Mouse (Mus musculus) forebrain, embryonic 13.5 days (tissue): ENCODE data around the gene Shank2. TPM values are rescaled to one million over a fixed set of nuclear protein-coding genes. Genes with fewer than 3 reads are reported as not detected.

Experiments
- ATAC-seq: fragments of 200-750 bp; cut with Nextera tagmentation; 2 replicates; pipeline ENCODE4 v1.8.0; 2017
- H3K27ac ChIP-seq: fragments of 300-500 bp; sonication (generic); 2 replicates; pipeline ENCODE4 v1.5.1; 2015; ENCODE audit warnings: inconsistent platforms, mild to moderate bottlenecking, moderate library complexity
- H3K27me3 ChIP-seq: fragments of 300-500 bp; sonication (generic); 2 replicates; pipeline ENCODE4 v1.6.1; 2015; ENCODE audit warnings: mild to moderate bottlenecking, inconsistent platforms
- H3K36me3 ChIP-seq: fragments of 300-500 bp; sonication (generic); 2 replicates; pipeline ENCODE4 v1.6.1; 2015; ENCODE audit warnings: mild to moderate bottlenecking, inconsistent platforms; ENCODE audit not compliant: poor library complexity, severe bottlenecking
- H3K4me1 ChIP-seq: fragments of 300-500 bp; sonication (generic); 2 replicates; pipeline ENCODE4 v1.6.1; 2015; ENCODE audit warnings: inconsistent platforms
- H3K4me2 ChIP-seq: fragments of 300-500 bp; sonication (generic); 2 replicates; pipeline ENCODE4 v1.6.1; 2015; ENCODE audit warnings: inconsistent platforms, mild to moderate bottlenecking, moderate library complexity
- H3K4me3 ChIP-seq: fragments of 300-500 bp; sonication (generic); 2 replicates; pipeline ENCODE4 v1.5.1; 2015; ENCODE audit warnings: mild to moderate bottlenecking, inconsistent platforms
- H3K9ac ChIP-seq: fragments of 300-500 bp; sonication (generic); 2 replicates; pipeline ENCODE4 v1.6.1; 2015; ENCODE audit warnings: mild to moderate bottlenecking, inconsistent platforms
- H3K9me3 ChIP-seq: fragments of 300-500 bp; sonication (generic); replicated peaks from 2 replicates; pipeline ENCODE4 v1.6.1; 2016; ENCODE audit warnings: inconsistent platforms
- WGBS: fragments of 180-500 bp; shearing (Covaris S2); methylation state at CpG from one replicate; pipeline ENCODE4 v1.1.7; 2015; 5-methylcytosine and 5-hydroxymethylcytosine counted together
- polyA plus RNA-seq: library from polyadenylated mRNA; unstranded; fragments of >200 nt; fragmentation: Nextera tagmentation; extraction: Ambion mirVana; gene quantifications from 2 replicates; pipeline ENCODE4 v1.2.1, GENCODE M21; 2015

The Shank2 gene
- polyA plus RNA-seq, 1 experiment from 2014 or later: 4.1 TPM

- Histone ChIP-seq H3K4me1 (peaks cover 18% of the 10 kb centered on the region), H3K4me2 (peak overlapping the region; percentile 69), H3K4me3 (peak overlapping the region; percentile 43), H3K9ac (peak overlapping the region; percentile 68), H3K27me3 (peaks cover 32% of the 10 kb centered on the region), H3K9me3 (no peaks in the 10 kb centered on the region), H3K36me3 (no peaks in the 10 kb centered on the region), H3K27ac (no peak overlapping the region; the same call in 1 of the 2 replicates)
- WGBS: 73% methylated on average over 3 of the region's 3 CpGs
- ATAC-seq: no peak
Measured at GRCm38 (mm10) chr7:144176234-144176730, 174.6 kb downstream of the Shank2 start.

- Histone ChIP-seq H3K4me2 (no peak overlapping the region), H3K27me3 (peaks cover 22% of the 10 kb centered on the region), H3K4me3 (no peak overlapping the region), H3K36me3 (no peaks in the 10 kb centered on the region), H3K27ac (no peak overlapping the region), H3K9ac (no peak overlapping the region), H3K4me1 (peaks cover 13% of the 10 kb centered on the region), H3K9me3 (no peaks in the 10 kb centered on the region)
- no peak for ATAC-seq
- 91% methylated on average over 6 of the region's 6 CpGs for WGBS
Measured at GRCm38 (mm10) chr7:144179436-144179835, 177.7 kb downstream of the Shank2 start.

GRCm38 (mm10) chr7:144180885-144181284 lies 179.2 kb downstream of the Shank2 start:
- Histone ChIP-seq H3K4me1 (peaks cover under 1% of the 10 kb centered on the region; the same call in 1 of the 2 replicates), H3K27ac (no peak overlapping the region), H3K36me3 (no peaks in the 10 kb centered on the region), H3K4me2 (no peak overlapping the region), H3K4me3 (no peak overlapping the region), H3K9ac (no peak overlapping the region), H3K9me3 (no peaks in the 10 kb centered on the region), H3K27me3 (peaks cover 11% of the 10 kb centered on the region; the same call in 1 of the 2 replicates)
- ATAC-seq: peak; percentile 66
- 20% methylated on average over 6 of the region's 6 CpGs for WGBS

- Histone ChIP-seq H3K4me1 (no peaks in the 10 kb centered on the region), H3K9ac (no peak overlapping the region), H3K27me3 (no peaks in the 10 kb centered on the region), H3K4me2 (no peak overlapping the region), H3K36me3 (no peaks in the 10 kb centered on the region; the same call in 1 of the 2 replicates), H3K27ac (no peak overlapping the region), H3K4me3 (no peak overlapping the region), H3K9me3 (no peaks in the 10 kb centered on the region)
- 65% methylated on average over 11 of the region's 11 CpGs for WGBS
- no peak for ATAC-seq
Measured at GRCm38 (mm10) chr7:144187869-144188430, 186.2 kb downstream of the Shank2 start.

GRCm38 (mm10) chr7:144189446-144189845 lies 187.7 kb downstream of the Shank2 start:
- WGBS: 85% methylated on average over 4 of the region's 4 CpGs
- no peaks in the 10 kb centered on the region for H3K27me3 ChIP-seq
- H3K36me3 ChIP-seq: peaks cover 5% of the 10 kb centered on the region
- H3K4me2 ChIP-seq: no peak overlapping the region
- no peak for ATAC-seq
- H3K9ac ChIP-seq: no peak overlapping the region
- no peak overlapping the region for H3K4me3 ChIP-seq
- no peaks in the 10 kb centered on the region for H3K4me1 ChIP-seq
- H3K27ac ChIP-seq: no peak overlapping the region
- no peaks in the 10 kb centered on the region for H3K9me3 ChIP-seq

GRCm38 (mm10) chr7:144198491-144198890 lies 196.8 kb downstream of the Shank2 start:
- H3K4me2 ChIP-seq: no peak overlapping the region
- no peaks in the 10 kb centered on the region for H3K27me3 ChIP-seq
- H3K4me3 ChIP-seq: no peak overlapping the region
- H3K9me3 ChIP-seq: no peaks in the 10 kb centered on the region
- no peaks in the 10 kb centered on the region for H3K4me1 ChIP-seq
- ATAC-seq: no peak
- WGBS: 86% methylated on average over 2 of the region's 2 CpGs
- peaks cover 6% of the 10 kb centered on the region; the same call in 1 of the 2 replicates for H3K36me3 ChIP-seq
- no peak overlapping the region for H3K27ac ChIP-seq
- H3K9ac ChIP-seq: no peak overlapping the region

- 84% methylated on average over 7 of the region's 7 CpGs for WGBS
Measured at GRCm38 (mm10) chr7:144202017-144202682, 200.4 kb downstream of the Shank2 start.

GRCm38 (mm10) chr7:144204290-144204689 lies 202.6 kb downstream of the Shank2 start:
- no peak overlapping the region for H3K9ac ChIP-seq

More at GRCm38 (mm10) chr7:144202017-144202682, 200.4 kb downstream of the Shank2 start:
- Histone ChIP-seq H3K9ac (no peak overlapping the region), H3K27ac (no peak overlapping the region), H3K4me2 (no peak overlapping the region), H3K9me3 (no peaks in the 10 kb centered on the region), H3K4me3 (no peak overlapping the region), H3K4me1 (no peaks in the 10 kb centered on the region), H3K36me3 (no peaks in the 10 kb centered on the region), H3K27me3 (no peaks in the 10 kb centered on the region)
- no peak for ATAC-seq

GRCm38 (mm10) chr7:144205161-144205560 lies 203.4 kb downstream of the Shank2 start:
- Histone ChIP-seq H3K27ac (no peak overlapping the region), H3K9ac (no peak overlapping the region), H3K9me3 (no peaks in the 10 kb centered on the region), H3K4me2 (no peak overlapping the region), H3K27me3 (no peaks in the 10 kb centered on the region), H3K4me1 (no peaks in the 10 kb centered on the region), H3K4me3 (no peak overlapping the region), H3K36me3 (no peaks in the 10 kb centered on the region)
- no peak for ATAC-seq
- WGBS: 83% methylated on average over 1 of the region's 1 CpGs

More at GRCm38 (mm10) chr7:144204290-144204689, 202.6 kb downstream of the Shank2 start:
- WGBS: 72% methylated on average over 3 of the region's 3 CpGs
- Histone ChIP-seq H3K4me2 (no peak overlapping the region), H3K27me3 (no peaks in the 10 kb centered on the region), H3K4me1 (no peaks in the 10 kb centered on the region), H3K4me3 (no peak overlapping the region), H3K9me3 (no peaks in the 10 kb centered on the region), H3K27ac (no peak overlapping the region), H3K36me3 (no peaks in the 10 kb centered on the region)
- no peak for ATAC-seq

GRCm38 (mm10) chr7:144205837-144206236 lies 204.1 kb downstream of the Shank2 start:
- no peak overlapping the region for H3K4me2 ChIP-seq
- H3K9me3 ChIP-seq: no peaks in the 10 kb centered on the region
- ATAC-seq: no peak
- H3K27ac ChIP-seq: no peak overlapping the region
- H3K9ac ChIP-seq: no peak overlapping the region
- H3K4me1 ChIP-seq: no peaks in the 10 kb centered on the region
- H3K27me3 ChIP-seq: 0 out of 2 replicates have a peak, but pooled peaks cover 2% of the 10 kb centered on the region
- no peaks in the 10 kb centered on the region for H3K36me3 ChIP-seq
- H3K4me3 ChIP-seq: no peak overlapping the region
- 94% methylated on average over 3 of the region's 3 CpGs for WGBS

GRCm38 (mm10) chr7:144206254-144206653 lies 204.5 kb downstream of the Shank2 start:
- Histone ChIP-seq H3K4me3 (no peak overlapping the region), H3K4me2 (no peak overlapping the region), H3K27me3 (0 out of 2 replicates have a peak, but pooled peaks cover 2% of the 10 kb centered on the region), H3K9ac (no peak overlapping the region), H3K36me3 (no peaks in the 10 kb centered on the region), H3K4me1 (no peaks in the 10 kb centered on the region), H3K27ac (no peak overlapping the region), H3K9me3 (no peaks in the 10 kb centered on the region)
- WGBS: 84% methylated on average over 5 of the region's 5 CpGs
- ATAC-seq: no peak

GRCm38 (mm10) chr7:144207100-144207499 lies 205.4 kb downstream of the Shank2 start:
- no peak for ATAC-seq
- no peaks in the 10 kb centered on the region for H3K9me3 ChIP-seq
- no peaks in the 10 kb centered on the region for H3K4me1 ChIP-seq
- H3K36me3 ChIP-seq: no peaks in the 10 kb centered on the region
- no peak overlapping the region for H3K27ac ChIP-seq
- 83% methylated on average over 6 of the region's 6 CpGs for WGBS
- no peak overlapping the region for H3K9ac ChIP-seq
- no peak overlapping the region for H3K4me3 ChIP-seq
- 0 out of 2 replicates have a peak, but pooled peaks cover 2% of the 10 kb centered on the region for H3K27me3 ChIP-seq
- no peak overlapping the region for H3K4me2 ChIP-seq
